Mouse (Mus musculus): ENCODE measurements at regions not wholly inside any gene's neighbourhood (a gene's known extent, or its start where the extent isn't known, plus 50 kb on each side); places are given as distances from the start of the nearest gene placed in this dataset.
A peak's percentile ranks its signal among the peaks of the same experiment; 100 is the strongest.

GRCm38 (mm10) chr11:44316061-44316460, 83.8 kb upstream of the Il12b start (continued):
- TF ChIP-seq TBP (conservative IDR thresholded peaks at IDR 0.05; ENCODE audit: low read depth, low read length) = no peak
- TF ChIP-seq NELFE (IDR thresholded peaks at IDR 0.05; ENCODE audit: low read depth, low read length) = no peak

GRCm38 (mm10) chr11:44319136-44319535, 80.7 kb upstream of the Il12b start:
- TF ChIP-seq ZKSCAN1 (IDR thresholded peaks at IDR 0.05; ENCODE audit: borderline replicate concordance, low read depth, low read length) = no peak
- 0 out of 2 replicates have a peak, but pooled peaks have one; percentile 19 for TF ChIP-seq TCF12 (IDR thresholded peaks at IDR 0.05; ENCODE audit: low read depth, low read length)
- TF ChIP-seq UBTF (IDR thresholded peaks at IDR 0.05; ENCODE audit: low read depth, low read length) = no peak
- TF ChIP-seq SMC3 (IDR thresholded peaks at IDR 0.05; ENCODE audit: low read depth, low read length) = no peak
- no peak for TF ChIP-seq IRF4 (IDR thresholded peaks at IDR 0.05; ENCODE audit: low read depth, low read length)
- peak; percentile 62 for TF ChIP-seq EP300 (IDR thresholded peaks at IDR 0.05; ENCODE audit: low read length)
- dilution Hi-C loops (cut with MboI; ENCODE audit: extremely low pct_ligation_motif_present, extremely low pct_unique_long_range_greater_than_20kb, low sequenced_read_pairs) (no loop called here), in situ Hi-C loops (cut with MboI; ENCODE audit: low pct_ligation_motif_present, low pct_unique_long_range_greater_than_20kb, low sequenced_read_pairs) (no loop called here)

GRCm38 (mm10) chr11:44323314-44323713, 76.5 kb upstream of the Il12b start:
- Histone ChIP-seq H3K27me3 (replicated peaks) (no peaks in the 10 kb centered on the region), H3K9ac (ENCODE audit: insufficient read depth, low read depth) (no peak overlapping the region), H3K27ac (ENCODE audit: insufficient read depth, low read depth) (no peak overlapping the region), H3K4me2 (ENCODE audit: insufficient read depth, low read depth, poor library complexity, severe bottlenecking) (no peak overlapping the region), H3K36me3 (replicated peaks in 1 of 2; ENCODE audit: control insufficient read depth in 1 of 2, insufficient read depth in 1 of 2, low read length in 1 of 2) (no peaks in the 10 kb centered on the region), H3K9me3 (replicated peaks; ENCODE audit: low read length) (peaks cover 2% of the 10 kb centered on the region), H3K4me3 (replicated peaks in 1 of 3; ENCODE audit: low read depth in 2 of 3, low read length in 2 of 3, poor library complexity in 1 of 3) (no peak overlapping the region), H3K4me1 (ENCODE audit: control insufficient read depth in 1 of 2, insufficient read depth in 2 of 2) (peaks cover 6 to 12% of the 10 kb centered on the region in 2 experiments), H3K79me2 (replicated peaks; ENCODE audit: control insufficient read depth, extremely low read depth, insufficient read depth, poor library complexity, severe bottlenecking) (no peaks in the 10 kb centered on the region)
- in situ Hi-C loops (cut with MboI; ENCODE audit: low pct_ligation_motif_present, low pct_unique_long_range_greater_than_20kb, low sequenced_read_pairs) (loop anchor here (5.0 kb wide), 1 partner anchor 231 kb away; no protein-coding TSS in a partner anchor), dilution Hi-C loops (cut with MboI; ENCODE audit: extremely low pct_ligation_motif_present, extremely low pct_unique_long_range_greater_than_20kb, low sequenced_read_pairs) (no loop called here)
- TF ChIP-seq JUND (conservative IDR thresholded peaks at IDR 0.05; ENCODE audit: low read depth, low read length) (no peak), ETS1 (conservative IDR thresholded peaks at IDR 0.05; ENCODE audit: low read depth, low read length) (no peak), MAZ (IDR thresholded peaks at IDR 0.05; ENCODE audit: low read depth, low read length) (no peak), MYC (IDR thresholded peaks at IDR 0.05; ENCODE audit: low read depth, low read length) (no peak), NELFE (IDR thresholded peaks at IDR 0.05; ENCODE audit: low read depth, low read length) (no peak), USF1 (IDR thresholded peaks at IDR 0.05; ENCODE audit: low read depth, low read length) (no peak), IRF4 (IDR thresholded peaks at IDR 0.05; ENCODE audit: low read depth, low read length) (no peak), POLR2A (IDR thresholded peaks at IDR 0.05; ENCODE audit: low read depth, low read length) (no peak)
- DNase-seq (ENCODE audit: extremely low read depth) = no peak

More at GRCm38 (mm10) chr11:44319136-44319535, 80.7 kb upstream of the Il12b start:
- no peak overlapping the region for H3K4me3 ChIP-seq (replicated peaks in 1 of 3; ENCODE audit: low read depth in 2 of 3, low read length in 2 of 3, poor library complexity in 1 of 3)
- H3K9me3 ChIP-seq (replicated peaks; ENCODE audit: low read length) = peaks cover 2% of the 10 kb centered on the region
- DNase-seq (ENCODE audit: extremely low read depth) = peak; percentile 34
- no peak overlapping the region for H3K27ac ChIP-seq (ENCODE audit: insufficient read depth, low read depth)
- no peaks in the 10 kb centered on the region for H3K27me3 ChIP-seq (replicated peaks)
- peaks cover 11 to 22% of the 10 kb centered on the region in 2 experiments for H3K4me1 ChIP-seq (ENCODE audit: control insufficient read depth in 1 of 2, insufficient read depth in 2 of 2)
- no peak overlapping the region for H3K9ac ChIP-seq (ENCODE audit: insufficient read depth, low read depth)
- no peaks in the 10 kb centered on the region for H3K79me2 ChIP-seq (replicated peaks; ENCODE audit: control insufficient read depth, extremely low read depth, insufficient read depth, poor library complexity, severe bottlenecking)
- H3K36me3 ChIP-seq (replicated peaks in 1 of 2; ENCODE audit: control insufficient read depth in 1 of 2, insufficient read depth in 1 of 2, low read length in 1 of 2) = no peaks in the 10 kb centered on the region
- H3K4me2 ChIP-seq (ENCODE audit: insufficient read depth, low read depth, poor library complexity, severe bottlenecking) = no peak overlapping the region

All from CH12.LX (cell line).